ENCODE assay signal across 20 mouse cellular contexts in genomic region chr12:105461066-105461465, GRCm38 (mm10). TPM values are rescaled to one million over a fixed set of nuclear protein-coding genes. Genes with fewer than 3 reads are reported as not detected.
DNase-seq lines count a peak whose midpoint lies in the region; ATAC-seq and TF ChIP-seq lines count a peak whose summit lies in the region.
"Had no signal": no experiment of that assay in that cellular context is flagged by ENCODE, and none has a peak within 500 bp of the region (broad histone marks: within the 10 kb centered on the region; RNA-seq: fewer than 3 reads in every experiment).

No protein-coding gene starts in this region.

- no peak overlapping the region for H3K9ac ChIP-seq in limb, embryonic 12.5 days (replicated peaks)
- H3K9ac ChIP-seq: embryonic facial prominence, embryonic 12.5 days; forebrain, embryonic 15.5 days; heart, embryonic 12.5 days had no signal

- no peak for TF ChIP-seq CTCF in kidney, adult 2 months (conservative IDR thresholded peaks at IDR 0.05; ENCODE audit: insufficient read depth, insufficient read length, low read depth, low read length)

- no peak overlapping the region for H3K4me3 ChIP-seq in kidney, adult 2 months (ENCODE audit: insufficient read depth, low read depth, low read length)
- H3K4me3 ChIP-seq in limb, embryonic 12.5 days (replicated peaks) = no peak overlapping the region
- H3K4me3 ChIP-seq in limb, embryonic 10.5 days = no peak overlapping the region
- H3K4me3 ChIP-seq: embryonic facial prominence, embryonic 12.5 days; forebrain, embryonic 15.5 days; heart, adult 2 months; heart, embryonic 12.5 days; hindbrain, embryonic 10.5 days had no signal

- no peak overlapping the region for H3K4me2 ChIP-seq in limb, embryonic 12.5 days
- H3K4me2 ChIP-seq: embryonic facial prominence, embryonic 12.5 days; forebrain, embryonic 15.5 days; heart, embryonic 12.5 days had no signal

- H3K9me3 ChIP-seq in limb, embryonic 12.5 days = no peaks in the 10 kb centered on the region
- H3K9me3 ChIP-seq in limb, embryonic 10.5 days (replicated peaks) = no peaks in the 10 kb centered on the region
- H3K9me3 ChIP-seq: embryonic facial prominence, embryonic 12.5 days; forebrain, embryonic 15.5 days; heart, embryonic 12.5 days; hindbrain, embryonic 10.5 days had no signal

- DNase-seq in cerebellum, postnatal 10 days = peak; percentile 50 to 61
- no peak for DNase-seq in cerebellum, adult 9-11 months
- peak; percentile 52 for DNase-seq in kidney, adult 2 months
- no peak for DNase-seq in kidney, postnatal 4 days
- DNase-seq in limb, embryonic 10.5 days (ENCODE audit: low spot score) = no peak
- DNase-seq in right cerebral cortex, postnatal 14 days = no peak
- DNase-seq: adrenal gland, adult 8-10 months; adrenal gland, postnatal 36 days; B cell, adult 2 months; cerebellum, adult 2 months; cerebellum, postnatal 25 days; gastrocnemius, postnatal 14 days; heart, adult 2 months had no signal

- WGBS in kidney, adult 2 months = 57% methylated on average over 6 of the region's 6 CpGs
- 45% methylated on average over 6 of the region's 6 CpGs for WGBS in limb, embryonic 12.5 days
- WGBS in limb, embryonic 10.5 days = 72% methylated on average over 6 of the region's 6 CpGs

- H3K36me3 ChIP-seq in kidney, adult 2 months (ENCODE audit: control insufficient read depth, insufficient read depth, low read length) = no peaks in the 10 kb centered on the region
- H3K36me3 ChIP-seq in limb, embryonic 12.5 days = peaks cover 8% of the 10 kb centered on the region; the same call in 1 of the 2 replicates
- H3K36me3 ChIP-seq in limb, embryonic 10.5 days = no peaks in the 10 kb centered on the region; the same call in 1 of the 2 replicates
- H3K36me3 ChIP-seq: G1E; heart, embryonic 12.5 days had no signal

- no peaks in the 10 kb centered on the region for H3K27me3 ChIP-seq in kidney, adult 2 months (replicated peaks; ENCODE audit: control insufficient read depth, insufficient read depth, low read length)
- H3K27me3 ChIP-seq in limb, embryonic 12.5 days = no peaks in the 10 kb centered on the region; the same call in 1 of the 2 replicates
- H3K27me3 ChIP-seq in limb, embryonic 10.5 days (ENCODE audit: low read depth, poor library complexity, severe bottlenecking) = no peaks in the 10 kb centered on the region
- H3K27me3 ChIP-seq: embryonic facial prominence, embryonic 12.5 days; forebrain, embryonic 15.5 days had no signal

- no peak overlapping the region for H3K27ac ChIP-seq in kidney, adult 2 months (ENCODE audit: insufficient read depth, low read depth, low read length)
- 0 out of 2 replicates have a peak overlapping the region, but pooled peaks have one; percentile 14 for H3K27ac ChIP-seq in limb, embryonic 12.5 days
- H3K27ac ChIP-seq in limb, embryonic 10.5 days = no peak overlapping the region
- H3K27ac ChIP-seq: embryonic facial prominence, embryonic 12.5 days; forebrain, embryonic 15.5 days; heart, adult 2 months; hindbrain, embryonic 10.5 days had no signal

- H3K4me1 ChIP-seq in kidney, adult 2 months (ENCODE audit: control insufficient read depth, insufficient read depth, low read length) = no peaks in the 10 kb centered on the region
- peaks cover 35% of the 10 kb centered on the region for H3K4me1 ChIP-seq in limb, embryonic 12.5 days (replicated peaks)
- peaks cover 23% of the 10 kb centered on the region for H3K4me1 ChIP-seq in limb, embryonic 10.5 days
- H3K4me1 ChIP-seq: heart, embryonic 12.5 days had no signal

- no peak for TF ChIP-seq POLR2A in kidney, adult 2 months (IDR thresholded peaks at IDR 0.05; ENCODE audit: low read depth, low read length)

- no peak for ATAC-seq in limb, embryonic 12.5 days (ENCODE audit: insufficient number of reproducible peaks, insufficient read depth, low FRiP score, low TSS enrichment, low read depth)
- ATAC-seq: CD4-positive, CD25-positive, alpha-beta regulatory T cell, adult 4 months; forebrain, embryonic 15.5 days had no signal

RNA-seq across cellular contexts. Expression of gene D430019H16Rik, which starts 7.4 kb away (rescaled TPM):
- 3.5 and 3.7 TPM in 2 replicates for polyA plus RNA-seq in kidney, adult 2 months (2012; rRNA removed)
- 3.1 and 3.2 TPM in 2 replicates for polyA plus RNA-seq in limb, embryonic 12.5 days (2016; fragmentation: Nextera tagmentation; extraction: Ambion mirVana)
- 1.3 and 2.0 TPM in 2 replicates for polyA plus RNA-seq in limb, embryonic 10.5 days (2016; fragmentation: Nextera tagmentation; extraction: Ambion mirVana)
- polyA plus RNA-seq: G1E had no signal

Comparison
In these comparisons a context has a peak if more than half of its experiments do, and no peak if none do; other contexts are left out.
1. DNase-seq: peak in cerebellum, postnatal 10 days (2 of 2) and kidney, adult 2 months (single experiment); none in cerebellum, adult 9-11 months (single experiment), kidney, postnatal 4 days (0 of 2), limb, embryonic 10.5 days (single experiment) and right cerebral cortex, postnatal 14 days (single experiment).